Mouse (Mus musculus): ENCODE results near the gene Ppp2r3a. TPM values are rescaled to one million over a fixed set of nuclear protein-coding genes. Genes with fewer than 3 reads are reported as not detected.

The Ppp2r3a gene
- total RNA-seq, 2 experiments from 2014 or later = 19.4 to 20.9 TPM

- intact Hi-C loops (cut with DNase I) = loop anchor here (2.0 to 5.0 kb wide), 3 partner anchors 38 to 430 kb away; partner anchors contain the start of gene Pccb
- H3K4me3 ChIP-seq = peak overlapping the region; percentile 96; the same call in 1 of the 2 replicates
- no peak for DNase-seq (ENCODE audit: extremely low spot score in 1 of 2, low spot score in 2 of 2)
- no peak for TF ChIP-seq CTCF (IDR thresholded peaks at IDR 0.05)
- no peak overlapping the region for H3K27ac ChIP-seq
Observed at GRCm38 (mm10) chr9:101072506-101072905, 179.1 kb downstream of the Ppp2r3a start.

DNA sequence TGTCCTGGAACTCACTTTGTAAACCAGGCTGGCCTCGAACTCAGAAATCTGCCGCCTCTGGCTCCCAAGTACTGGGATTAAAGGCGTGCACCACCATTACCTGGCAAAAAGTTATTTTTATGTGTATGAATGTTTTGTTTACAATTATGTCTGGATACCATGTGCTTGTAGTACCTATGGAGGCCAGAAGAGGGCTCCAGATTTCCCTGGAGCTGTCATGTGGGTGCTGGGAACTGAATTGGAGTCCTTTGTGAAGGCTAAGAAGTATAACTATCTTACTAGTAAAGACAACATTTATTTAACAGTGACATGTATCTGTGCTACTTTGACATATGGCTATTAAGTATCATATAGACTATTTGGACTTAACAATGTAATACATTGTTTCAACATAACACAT is 181.8 kb downstream of the Ppp2r3a start:
- Histone ChIP-seq H3K27ac (no peak overlapping the region), H3K4me3 (no peak overlapping the region)
- intact Hi-C loops (cut with DNase I) = loop anchor here (5.0 kb wide), 1 partner anchor 88 kb away; no protein-coding TSS in a partner anchor
- peak; percentile 26 for TF ChIP-seq CTCF (IDR thresholded peaks at IDR 0.05)
- no peak for DNase-seq (ENCODE audit: extremely low spot score in 1 of 2, low spot score in 2 of 2)

DNA sequence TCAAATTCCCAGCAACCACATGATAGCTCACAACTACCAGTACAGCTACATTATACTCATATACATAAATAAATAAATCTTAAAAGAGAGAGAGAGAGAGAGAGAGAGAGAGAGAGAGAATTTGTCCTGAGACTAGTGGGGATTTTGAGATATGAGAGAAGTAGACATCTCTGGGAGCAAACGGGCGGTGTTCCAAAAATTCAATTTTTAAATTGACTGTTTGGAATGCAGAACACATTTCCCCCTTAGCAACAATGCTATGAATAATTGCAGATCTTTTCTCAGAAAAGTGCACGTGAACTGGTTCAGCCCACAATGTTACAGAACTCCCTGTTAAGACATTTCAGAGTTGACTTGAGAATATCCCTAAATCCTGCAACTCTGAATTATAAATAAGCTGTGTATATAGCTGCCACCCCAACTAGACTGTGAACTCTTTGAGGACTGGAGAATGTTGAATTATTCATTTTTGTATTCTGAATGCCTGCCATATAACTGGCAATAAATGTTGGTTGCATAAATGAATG is 186.5 kb downstream of the Ppp2r3a start:
- no peak for DNase-seq (ENCODE audit: extremely low spot score in 1 of 2, low spot score in 2 of 2)
- H3K27ac ChIP-seq = no peak overlapping the region
- intact Hi-C loops (cut with DNase I) = no loop called here
- TF ChIP-seq CTCF (IDR thresholded peaks at IDR 0.05) = no peak
- H3K4me3 ChIP-seq = no peak overlapping the region

GRCm38 (mm10) chr9:101062253-101062780 is 189.3 kb downstream of the Ppp2r3a start:
- H3K27ac ChIP-seq = no peak overlapping the region
- DNase-seq (ENCODE audit: extremely low spot score in 1 of 2, low spot score in 2 of 2) = no peak
- no peak overlapping the region for H3K4me3 ChIP-seq
- TF ChIP-seq CTCF (IDR thresholded peaks at IDR 0.05) = no peak
- intact Hi-C loops (cut with DNase I) = no loop called here

- no peak overlapping the region for H3K27ac ChIP-seq
- TF ChIP-seq CTCF (IDR thresholded peaks at IDR 0.05) = no peak
- intact Hi-C loops (cut with DNase I) = no loop called here
- no peak overlapping the region for H3K4me3 ChIP-seq
- DNase-seq (ENCODE audit: extremely low spot score in 1 of 2, low spot score in 2 of 2) = no peak
Observed at GRCm38 (mm10) chr9:101061035-101061434, 190.6 kb downstream of the Ppp2r3a start.

DNA sequence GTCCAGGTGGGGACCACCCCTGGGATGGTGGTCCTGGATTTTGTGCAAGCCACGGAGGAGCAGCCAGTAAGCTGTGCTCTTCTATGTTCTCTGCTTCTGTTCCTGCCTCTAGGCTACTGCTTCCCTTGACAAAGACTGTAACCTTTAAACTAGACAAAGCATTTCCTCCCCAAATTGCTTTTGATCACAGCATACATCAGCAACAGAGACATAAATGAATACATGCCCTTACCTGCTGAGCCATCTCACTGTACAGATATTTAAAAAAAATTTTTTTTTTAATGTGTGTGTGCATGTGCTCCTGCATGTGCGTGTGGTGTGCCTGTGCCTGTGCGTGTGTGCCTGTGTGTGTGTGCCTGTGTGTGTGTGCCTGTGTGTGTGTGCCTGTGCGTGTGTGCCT is 194.4 kb downstream of the Ppp2r3a start:
- no peak for DNase-seq (ENCODE audit: extremely low spot score in 1 of 2, low spot score in 2 of 2)
- intact Hi-C loops (cut with DNase I) = no loop called here
- H3K27ac ChIP-seq = no peak overlapping the region
- no peak for TF ChIP-seq CTCF (IDR thresholded peaks at IDR 0.05)
- H3K4me3 ChIP-seq = no peak overlapping the region

Other genes with a start within 250 kb of the Ppp2r3a start
- gene Pccb, start 216.9 kb downstream of the Ppp2r3a start, total RNA-seq (2021) = 10 to 100 TPM; 38.0 to 38.7 TPM
- 10 to 100 TPM; 61.7 to 64.5 TPM for gene Msl2, start 177.7 kb downstream of the Ppp2r3a start, total RNA-seq (2021)